Mouse (Mus musculus) embryonic fibroblast, embryonic 13.5 days (primary cell): Measurements from ENCODE around the gene Mllt10.

ENCODE experiments used
- CTCF ChIP-seq: IDR thresholded peaks from 2 replicates; pipeline ENCODE4 v1.5.1; 2011; ENCODE audit warnings: mild to moderate bottlenecking, control low read depth, low read length, moderate library complexity, borderline replicate concordance; ENCODE audit not compliant: insufficient read depth
- POLR2A ChIP-seq: IDR thresholded peaks from 2 replicates; pipeline ENCODE4 v1.6.1; 2011; ENCODE audit warnings: low read depth, mild to moderate bottlenecking, control low read depth, low read length, moderate library complexity

DNA sequence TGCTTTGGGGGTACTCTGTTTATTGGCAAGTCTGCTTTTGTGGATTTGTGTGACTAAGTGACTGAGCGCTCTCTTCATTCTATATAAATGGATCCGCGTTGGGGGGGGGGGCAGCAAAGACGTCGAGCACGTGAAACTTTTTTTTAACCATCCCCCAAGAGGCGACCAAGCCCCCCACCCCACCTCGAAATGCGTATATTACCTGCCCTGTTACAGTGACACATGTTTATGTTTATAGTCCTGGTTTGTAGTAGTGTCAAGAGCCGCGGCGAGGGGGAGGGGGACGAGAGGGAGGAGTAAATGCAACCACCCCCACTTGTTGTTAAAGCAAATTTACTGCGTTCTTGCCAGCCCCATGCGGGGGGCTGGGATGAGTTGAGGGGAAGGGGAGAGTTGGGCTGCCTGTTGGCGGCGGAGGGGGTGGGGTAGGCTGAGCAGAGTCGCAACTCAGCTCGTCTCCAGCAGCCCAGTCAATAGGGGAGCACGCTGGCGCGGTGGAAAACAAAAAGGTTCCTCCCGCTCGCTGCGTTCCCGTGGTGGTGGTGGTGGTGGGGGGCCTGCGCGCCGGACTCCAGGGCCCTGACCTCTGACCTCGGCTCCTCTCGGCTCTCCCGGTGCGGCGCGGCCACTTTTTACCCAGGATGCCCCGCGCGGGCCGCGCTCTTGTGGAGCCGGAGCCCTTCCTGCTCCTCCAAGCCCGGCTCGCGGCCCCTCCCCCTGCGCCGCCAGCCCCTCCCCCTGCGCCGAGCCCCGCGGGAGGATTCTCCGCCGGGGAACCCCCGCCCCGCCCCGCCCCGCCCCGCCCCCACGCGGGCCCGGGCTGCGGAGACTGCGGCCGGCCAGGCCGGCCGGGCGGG, 1.1 kb downstream of the Mllt10 start:
- TF ChIP-seq CTCF (no peak), POLR2A (peak; percentile 59)
